Mouse (Mus musculus) limb, embryonic 10.5 days (tissue): ENCODE data around the gene Mafb. TPM values are rescaled to one million over a fixed set of nuclear protein-coding genes. Genes with fewer than 3 reads are reported as not detected.

ENCODE experiments used
- DNase-seq: peaks from one replicate; pipeline ENCODE4 v3.0.0-alpha.2; 2017; ENCODE audit warnings: low spot score
- H3K27ac ChIP-seq: fragments of 300-500 bp; sonication (generic); 2 replicates; pipeline ENCODE4 v1.5.1; 2016; ENCODE audit warnings: mild to moderate bottlenecking
- H3K27me3 ChIP-seq: fragments of 300-500 bp; sonication (generic); 2 replicates; pipeline ENCODE4 v1.6.1; 2016; ENCODE audit warnings: low read depth, mild to moderate bottlenecking; ENCODE audit not compliant: poor library complexity, severe bottlenecking
- H3K36me3 ChIP-seq: fragments of 300-500 bp; sonication (generic); 2 replicates; pipeline ENCODE4 v1.6.1; 2016; ENCODE audit warnings: mild to moderate bottlenecking, moderate library complexity
- H3K4me1 ChIP-seq: fragments of 300-500 bp; sonication (generic); 2 replicates; pipeline ENCODE4 v1.6.1; 2016
- H3K4me3 ChIP-seq: fragments of 300-500 bp; sonication (generic); 2 replicates; pipeline ENCODE4 v1.5.1; 2016; ENCODE audit warnings: mild to moderate bottlenecking, moderate library complexity
- H3K9me3 ChIP-seq: fragments of 300-500 bp; sonication (generic); replicated peaks from 2 replicates; pipeline ENCODE4 v1.6.1; 2016; ENCODE audit warnings: mild to moderate bottlenecking
- WGBS: fragments of 180-500 bp; shearing (Covaris S2); methylation state at CpG from one replicate; pipeline ENCODE4 v1.1.7; 2016; 5-methylcytosine and 5-hydroxymethylcytosine counted together
- polyA plus RNA-seq: library from polyadenylated mRNA; unstranded; fragments of >200 nt; fragmentation: Nextera tagmentation; extraction: Ambion mirVana; gene quantifications from 2 replicates; pipeline ENCODE4 v1.2.1, GENCODE M21; 2016

Gene Mafb
- polyA plus RNA-seq, 1 experiment from 2014 or later, result 4.2 TPM

- H3K4me1 ChIP-seq, result peaks cover 65% of the 10 kb centered on the region
- no peak for DNase-seq
Measured at GRCm38 (mm10) chr2:160369653-160370420, 3.0 kb upstream of the Mafb start.

GRCm38 (mm10) chr2:160368422-160369357 is 1.8 kb upstream of the Mafb start:
- Histone ChIP-seq H3K9me3 (no peaks in the 10 kb centered on the region), H3K4me1 (peaks cover 63% of the 10 kb centered on the region), H3K27ac (peak overlapping the region; percentile 25; the same call in 1 of the 2 replicates), H3K4me3 (peak overlapping the region; percentile 67), H3K27me3 (peaks cover 88% of the 10 kb centered on the region), H3K36me3 (no peaks in the 10 kb centered on the region)
- peak; percentile 63 for DNase-seq
- WGBS, result under 1% methylated on average over 52 of the region's 52 CpGs

More at GRCm38 (mm10) chr2:160369653-160370420, 3.0 kb upstream of the Mafb start:
- H3K27me3 ChIP-seq, result peaks cover 89% of the 10 kb centered on the region
- H3K9me3 ChIP-seq, result no peaks in the 10 kb centered on the region
- no peaks in the 10 kb centered on the region for H3K36me3 ChIP-seq
- H3K27ac ChIP-seq, result no peak overlapping the region
- peak overlapping the region; percentile 67 for H3K4me3 ChIP-seq
- 3% methylated on average over 25 of the region's 25 CpGs for WGBS

- under 1% methylated on average over 45 of the region's 45 CpGs for WGBS
- Histone ChIP-seq H3K4me1 (peaks cover 63% of the 10 kb centered on the region), H3K27me3 (peaks cover 88% of the 10 kb centered on the region), H3K27ac (peak overlapping the region; percentile 90), H3K4me3 (peak overlapping the region; percentile 67), H3K9me3 (no peaks in the 10 kb centered on the region), H3K36me3 (no peaks in the 10 kb centered on the region)
- DNase-seq, result peak; percentile 98
Measured at GRCm38 (mm10) chr2:160367448-160368208, 763 bp upstream of the Mafb start.

- no peak for DNase-seq
- H3K4me1 ChIP-seq, result peaks cover 67% of the 10 kb centered on the region
- WGBS, result under 1% methylated on average over 94 of the region's 95 CpGs
- H3K27ac ChIP-seq, result peak overlapping the region; percentile 90
- H3K36me3 ChIP-seq, result no peaks in the 10 kb centered on the region
- H3K9me3 ChIP-seq, result no peaks in the 10 kb centered on the region
- peak overlapping the region; percentile 67 for H3K4me3 ChIP-seq
- peaks cover 88% of the 10 kb centered on the region for H3K27me3 ChIP-seq
Measured at GRCm38 (mm10) chr2:160366111-160366979, 520 bp downstream of the Mafb start.

- Histone ChIP-seq H3K27ac (peak overlapping the region; percentile 90), H3K4me3 (peak overlapping the region; percentile 67), H3K4me1 (peaks cover 69% of the 10 kb centered on the region), H3K9me3 (no peaks in the 10 kb centered on the region), H3K36me3 (no peaks in the 10 kb centered on the region), H3K27me3 (peaks cover 88% of the 10 kb centered on the region)
- WGBS, result under 1% methylated on average over 50 of the region's 50 CpGs
- DNase-seq, result peak; percentile 74
Measured at GRCm38 (mm10) chr2:160365107-160365911, 1.6 kb downstream of the Mafb start.

DNA sequence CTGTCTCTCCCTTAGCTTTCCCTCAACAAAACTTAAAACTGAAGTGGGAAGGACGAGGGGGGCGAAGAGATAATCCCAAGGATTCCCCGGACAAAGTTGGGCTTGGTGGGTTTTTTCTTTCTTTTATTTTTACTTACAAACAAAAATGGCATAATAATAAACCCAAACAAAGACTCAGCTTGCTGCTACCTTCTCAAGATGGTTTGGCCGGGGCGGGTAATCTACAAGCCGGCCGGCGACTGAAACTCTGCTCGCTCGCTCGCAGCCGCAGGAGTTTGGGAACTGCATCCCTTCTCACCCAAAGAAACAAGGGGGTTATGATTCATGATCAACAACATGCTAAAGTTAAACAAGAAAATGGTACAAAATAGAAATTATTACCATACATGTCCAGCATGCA is 2.2 kb downstream of the Mafb start:
- Histone ChIP-seq H3K4me3 (peak overlapping the region; percentile 67), H3K36me3 (no peaks in the 10 kb centered on the region), H3K4me1 (peaks cover 63% of the 10 kb centered on the region), H3K9me3 (no peaks in the 10 kb centered on the region), H3K27me3 (peaks cover 88% of the 10 kb centered on the region), H3K27ac (no peak overlapping the region)
- under 1% methylated on average over 12 of the region's 12 CpGs for WGBS
- DNase-seq, result no peak

DNA sequence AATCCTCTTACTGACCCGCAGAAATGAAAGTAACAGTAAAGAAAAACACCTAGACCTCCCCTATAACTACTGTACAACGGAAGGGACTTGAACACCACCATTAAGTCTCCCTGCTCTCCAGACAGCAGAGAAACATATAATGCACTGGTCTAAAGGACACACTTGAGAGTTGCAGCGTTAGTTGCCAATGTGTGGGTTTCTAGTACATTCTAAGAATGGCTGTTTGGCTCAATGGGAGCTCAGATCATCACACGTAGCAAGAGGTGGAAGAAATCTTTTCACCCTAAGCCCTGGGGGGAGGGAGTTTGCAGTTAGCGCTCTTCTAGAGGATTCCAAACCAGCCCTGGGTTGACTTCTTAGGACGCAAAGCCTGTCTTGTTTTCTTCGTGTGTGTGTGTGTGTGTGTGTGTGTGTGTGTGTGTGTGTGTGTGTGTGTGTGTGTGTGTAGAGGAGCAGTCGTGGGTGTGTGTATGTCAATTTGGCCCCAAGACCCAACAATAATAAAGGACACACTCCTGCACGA is 2.7 kb downstream of the Mafb start:
- WGBS, result 1% methylated on average over 8 of the region's 9 CpGs
- DNase-seq, result no peak
- peaks cover 58% of the 10 kb centered on the region for H3K4me1 ChIP-seq

GRCm38 (mm10) chr2:160363201-160363600 is 3.7 kb downstream of the Mafb start:
- Histone ChIP-seq H3K4me3 (no peak overlapping the region), H3K4me1 (peaks cover 55% of the 10 kb centered on the region), H3K9me3 (no peaks in the 10 kb centered on the region), H3K36me3 (no peaks in the 10 kb centered on the region), H3K27me3 (peaks cover 88% of the 10 kb centered on the region), H3K27ac (no peak overlapping the region)
- WGBS, result 4% methylated on average over 4 of the region's 4 CpGs
- no peak for DNase-seq

More for the DNA sequence above, 2.7 kb downstream of the Mafb start:
- H3K4me3 ChIP-seq, result peak overlapping the region; percentile 67
- H3K36me3 ChIP-seq, result no peaks in the 10 kb centered on the region
- H3K9me3 ChIP-seq, result no peaks in the 10 kb centered on the region
- peaks cover 88% of the 10 kb centered on the region for H3K27me3 ChIP-seq
- no peak overlapping the region for H3K27ac ChIP-seq

- Histone ChIP-seq H3K27me3 (peaks cover 98% of the 10 kb centered on the region), H3K27ac (no peak overlapping the region), H3K36me3 (no peaks in the 10 kb centered on the region)
Measured at GRCm38 (mm10) chr2:160361442-160362121, 5.3 kb downstream of the Mafb start.

GRCm38 (mm10) chr2:160360234-160360874 is 6.5 kb downstream of the Mafb start:
- H3K36me3 ChIP-seq, result no peaks in the 10 kb centered on the region
- H3K27ac ChIP-seq, result no peak overlapping the region
- peaks cover 94% of the 10 kb centered on the region for H3K27me3 ChIP-seq
- H3K9me3 ChIP-seq, result no peaks in the 10 kb centered on the region
- no peak overlapping the region for H3K4me3 ChIP-seq
- no peak for DNase-seq
- WGBS, result 4% methylated on average over 8 of the region's 8 CpGs
- peaks cover 40% of the 10 kb centered on the region for H3K4me1 ChIP-seq

More at GRCm38 (mm10) chr2:160361442-160362121, 5.3 kb downstream of the Mafb start:
- Histone ChIP-seq H3K4me3 (no peak overlapping the region), H3K9me3 (no peaks in the 10 kb centered on the region), H3K4me1 (peaks cover 52% of the 10 kb centered on the region)
- DNase-seq, result no peak
- 3% methylated on average over 16 of the region's 16 CpGs for WGBS
